ENCODE assay signal across 7 mouse cellular contexts in the genomic region with DNA sequence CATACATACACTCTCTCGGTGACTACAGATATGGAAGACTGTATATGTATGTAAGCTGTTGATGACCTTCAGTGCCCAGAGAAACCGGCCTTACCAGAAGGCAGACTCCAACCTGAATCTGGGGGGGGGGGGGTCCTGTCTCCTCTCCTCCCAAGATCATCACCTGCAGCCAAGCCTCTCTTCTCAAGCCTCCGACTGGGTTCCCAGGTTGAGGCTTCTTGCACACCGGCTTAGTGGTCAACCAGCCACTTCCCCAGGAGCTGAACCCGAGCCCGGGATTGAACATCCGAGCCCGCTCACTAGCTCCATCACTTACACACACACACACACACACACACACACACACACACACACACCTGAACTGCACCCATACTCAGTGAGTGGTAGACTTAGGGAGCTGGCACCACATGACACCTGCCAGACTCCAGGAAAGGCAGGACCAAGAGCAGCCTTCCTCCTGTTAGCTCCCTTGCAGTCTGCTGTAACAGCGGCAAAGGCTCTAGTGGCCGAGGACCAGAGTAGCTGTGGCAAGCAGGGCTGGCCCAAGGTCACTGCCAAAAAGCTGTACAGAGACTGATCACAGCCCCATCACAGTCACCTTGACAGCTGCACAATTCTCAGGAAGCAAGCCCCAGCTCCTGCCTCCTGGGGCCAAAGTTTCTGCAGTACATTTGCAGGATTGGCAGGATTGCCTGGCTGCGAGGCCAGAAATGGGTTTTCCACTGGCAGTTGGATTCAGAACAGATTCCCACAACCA. TPM values are rescaled to one million over a fixed set of nuclear protein-coding genes. Genes with fewer than 3 reads are reported as not detected.
A peak's percentile ranks its signal among the peaks of the same experiment; 100 is the strongest.
DNase-seq lines count a peak whose midpoint lies in the region; ATAC-seq and TF ChIP-seq lines count a peak whose summit lies in the region.

No protein-coding gene starts in this region.

- peaks cover 3% of the 10 kb centered on the region; the same call in 1 of the 2 replicates for H3K36me3 ChIP-seq in hindbrain, embryonic 15.5 days
- H3K36me3 ChIP-seq in midbrain, embryonic 14.5 days (ENCODE audit: control insufficient read depth, insufficient read depth, low read length): no peaks in the 10 kb centered on the region
- H3K36me3 ChIP-seq in thymus, adult 2 months (ENCODE audit: control insufficient read depth, insufficient read depth, low read length): no peaks in the 10 kb centered on the region

- peak; percentile 49 for ATAC-seq in hindbrain, embryonic 15.5 days (ENCODE audit: low FRiP score, low read depth)
- peak; percentile 37; the same call in 1 of the 2 replicates for ATAC-seq in midbrain, embryonic 14.5 days (ENCODE audit: low FRiP score, low TSS enrichment)

- no peaks in the 10 kb centered on the region for H3K27me3 ChIP-seq in hindbrain, embryonic 15.5 days
- H3K27me3 ChIP-seq in midbrain, embryonic 14.5 days (ENCODE audit: control insufficient read depth, insufficient read depth, low read length): no peaks in the 10 kb centered on the region
- H3K27me3 ChIP-seq in thymus, adult 2 months (ENCODE audit: control insufficient read depth, insufficient read depth, low read length): no peaks in the 10 kb centered on the region

- DNase-seq in adrenal gland, adult 8-10 months: peak; percentile 6
- DNase-seq in cerebellum, adult 8-10 months: peak; percentile 59
- DNase-seq in gastrocnemius, adult 2 months: peak; percentile 66
- peak; percentile 40 to 46 for DNase-seq in left cerebral cortex, postnatal 36 days (ENCODE audit: low spot score in 2 of 2)
- peak; percentile 59 for DNase-seq in midbrain, embryonic 14.5 days
- DNase-seq in thymus, adult 2 months: no peak

- TF ChIP-seq POLR2A in thymus, adult 2 months (IDR thresholded peaks at IDR 0.05; ENCODE audit: control insufficient read depth, extremely low read depth, insufficient read depth, low read length, poor library complexity): no peak

- H3K4me3 ChIP-seq in gastrocnemius, adult 2 months: peak overlapping the region; percentile 88
- H3K4me3 ChIP-seq in hindbrain, embryonic 15.5 days: peak overlapping the region; percentile 54
- H3K4me3 ChIP-seq in midbrain, embryonic 14.5 days (replicated peaks; ENCODE audit: low read depth, low read length): peak overlapping the region; percentile 56
- no peak overlapping the region for H3K4me3 ChIP-seq in thymus, adult 2 months (ENCODE audit: control insufficient read depth, insufficient read depth, low read length)

- H3K9ac ChIP-seq in hindbrain, embryonic 15.5 days: peak overlapping the region; percentile 79
- peak overlapping the region; percentile 85 for H3K9ac ChIP-seq in midbrain, embryonic 14.5 days (replicated peaks; ENCODE audit: low read length)

- H3K9me3 ChIP-seq in hindbrain, embryonic 15.5 days: no peaks in the 10 kb centered on the region
- H3K9me3 ChIP-seq in midbrain, embryonic 14.5 days (ENCODE audit: control insufficient read depth, low read length): 0 out of 2 replicates have a peak, but pooled peaks cover 4% of the 10 kb centered on the region

- WGBS in hindbrain, embryonic 15.5 days: 14% methylated on average over 11 of the region's 11 CpGs
- 12% methylated on average over 11 of the region's 11 CpGs for WGBS in midbrain, embryonic 14.5 days
- 83% methylated on average over 11 of the region's 11 CpGs for WGBS in thymus, adult 2 months

- H3K4me1 ChIP-seq in hindbrain, embryonic 15.5 days (replicated peaks): peaks cover 34% of the 10 kb centered on the region
- peaks cover 29% of the 10 kb centered on the region for H3K4me1 ChIP-seq in midbrain, embryonic 14.5 days (ENCODE audit: control insufficient read depth, insufficient read depth, low read length)
- H3K4me1 ChIP-seq in thymus, adult 2 months (replicated peaks; ENCODE audit: control insufficient read depth, insufficient read depth, low read length): peaks cover 6% of the 10 kb centered on the region

- intact Hi-C loops in gastrocnemius, adult 2 months (cut with DNase I): no loop called here
- intact Hi-C loops in left cerebral cortex, postnatal 36 days (cut with DNase I): no loop called here

- peak overlapping the region; percentile 74 for H3K4me2 ChIP-seq in hindbrain, embryonic 15.5 days
- H3K4me2 ChIP-seq in midbrain, embryonic 14.5 days (ENCODE audit: low read length): peak overlapping the region; percentile 65

- H3K27ac ChIP-seq in gastrocnemius, adult 2 months: peak overlapping the region; percentile 89
- H3K27ac ChIP-seq in hindbrain, embryonic 15.5 days (replicated peaks): peak overlapping the region; percentile 98
- H3K27ac ChIP-seq in midbrain, embryonic 14.5 days (replicated peaks; ENCODE audit: low read depth, low read length): peak overlapping the region; percentile 97
- H3K27ac ChIP-seq in thymus, adult 2 months (ENCODE audit: control insufficient read depth, insufficient read depth, low read length): no peak overlapping the region

- TF ChIP-seq CTCF in gastrocnemius, adult 2 months (IDR thresholded peaks at IDR 0.05): 0 out of 2 replicates have a peak, but pooled peaks have one; percentile 0
- TF ChIP-seq CTCF in thymus, adult 2 months (IDR thresholded peaks at IDR 0.05; ENCODE audit: borderline replicate concordance, control insufficient read depth, extremely low read depth, insufficient read depth, low read length, poor library complexity): no peak

RNA-seq across cellular contexts. Expression of a gene that starts 42.6 kb away (rescaled TPM):
- 1 to 10 TPM; 3.5 to 6.6 (median 5.2) TPM for total RNA-seq in adrenal gland, adult 8-10 months (2022)
- total RNA-seq in gastrocnemius, adult 2 months (2021): 1 to 10 TPM; 2.1 to 2.7 TPM
- polyA plus RNA-seq in hindbrain, embryonic 15.5 days (2015; fragmentation: Nextera tagmentation; extraction: Ambion mirVana): 35.1 and 37.7 TPM in 2 replicates
- total RNA-seq in left cerebral cortex, postnatal 36 days (2021): 10 to 100 TPM; 20.4 to 22.1 TPM
- polyA plus RNA-seq in midbrain, embryonic 14.5 days (2014; fragmentation: Nextera tagmentation; extraction: Ambion mirVana): 35.9 and 44.3 TPM in 2 replicates
- polyA plus RNA-seq in thymus, adult 2 months (2012; rRNA removed): 5.7 and 6.7 TPM in 2 replicates

RNA-seq across cellular contexts. Expression of a gene that starts 54.2 kb away (rescaled TPM):
- 10 to 100 TPM; 40.4 to 49.6 (median 42.9) TPM for total RNA-seq in adrenal gland, adult 8-10 months (2022)
- total RNA-seq in gastrocnemius, adult 2 months (2021): 10 to 100 TPM; 15.4 to 18.2 TPM
- 13.7 and 16.1 TPM in 2 replicates for polyA plus RNA-seq in hindbrain, embryonic 15.5 days (2015; fragmentation: Nextera tagmentation; extraction: Ambion mirVana)
- total RNA-seq in left cerebral cortex, postnatal 36 days (2021): 10 to 100 TPM; 35.4 to 45.1 TPM
- polyA plus RNA-seq in midbrain, embryonic 14.5 days (2014; fragmentation: Nextera tagmentation; extraction: Ambion mirVana): 15.3 and 17.9 TPM in 2 replicates
- 24.0 and 34.0 TPM in 2 replicates for polyA plus RNA-seq in thymus, adult 2 months (2012; rRNA removed)
